Mouse (Mus musculus): Measurements from ENCODE around the gene Atp5h.

The Atp5h gene

DNA sequence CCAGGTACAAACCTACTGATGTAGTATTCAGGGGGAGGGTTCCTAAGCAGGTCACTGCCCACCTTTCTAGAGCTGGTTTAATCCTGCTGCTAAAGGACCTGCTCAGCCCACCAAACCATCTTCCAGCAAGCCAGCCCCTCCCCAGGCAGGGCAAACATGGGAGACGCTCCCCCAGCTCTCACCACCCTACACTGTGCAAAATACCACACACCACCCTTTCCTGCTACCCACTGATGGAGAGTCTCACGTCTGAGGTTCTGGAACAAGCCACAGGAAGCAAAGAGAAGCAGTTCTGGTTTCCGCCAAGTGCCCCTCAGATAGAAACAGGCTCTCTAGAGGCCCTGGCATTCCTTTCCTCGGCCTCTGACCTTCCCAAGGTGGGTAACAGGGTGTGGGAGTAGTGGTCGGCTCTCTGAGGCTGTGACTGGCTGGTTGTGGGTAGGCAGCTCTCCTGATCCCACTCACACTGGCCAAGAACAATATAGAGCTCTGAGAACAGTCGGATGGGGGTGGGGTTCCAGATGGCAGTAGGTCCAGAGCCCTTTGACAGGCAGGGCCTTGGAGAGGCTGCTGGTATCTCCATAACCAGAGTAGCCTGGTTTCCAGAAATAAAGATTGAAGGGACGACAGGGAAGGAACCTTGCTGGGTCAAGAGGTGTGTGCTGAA lies 53.6 kb downstream of the Atp5h start:
- DNase-seq (ENCODE audit: low spot score): no peak
